8 mouse cellular contexts compared by ENCODE assay signal in genomic region chr2:180173711-180174110, GRCm38 (mm10). TPM values are rescaled to one million over a fixed set of nuclear protein-coding genes. Genes with fewer than 3 reads are reported as not detected.
DNase-seq lines count a peak whose midpoint lies in the region; ATAC-seq and TF ChIP-seq lines count a peak whose summit lies in the region.
"Not testable (repeated sequence)": the region's sequence is repeated elsewhere in the genome, so short reads cannot be mapped to it uniquely, and the experiment has no call there.

No protein-coding gene starts in this region.

- H3ac ChIP-seq in C2C12 (ENCODE audit: control insufficient read depth, insufficient read length, low read depth) = peak overlapping the region; percentile 13

- H3K4me1 ChIP-seq in embryonic facial prominence, embryonic 12.5 days = peaks cover 14% of the 10 kb centered on the region
- H3K4me1 ChIP-seq in heart, embryonic 13.5 days = peaks cover 27% of the 10 kb centered on the region
- peaks cover 23% of the 10 kb centered on the region for H3K4me1 ChIP-seq in kidney, embryonic 15.5 days
- H3K4me1 ChIP-seq in liver, embryonic 13.5 days (replicated peaks) = peaks cover 31% of the 10 kb centered on the region
- peaks cover 27% of the 10 kb centered on the region for H3K4me1 ChIP-seq in midbrain, embryonic 10.5 days
- H3K4me1 ChIP-seq in testis, adult 2 months (ENCODE audit: control insufficient read depth, insufficient read depth, low read length) = peaks cover 13% of the 10 kb centered on the region

- WGBS in embryonic facial prominence, embryonic 12.5 days = 89% methylated on average over 8 of the region's 8 CpGs
- WGBS in heart, embryonic 13.5 days = 81% methylated on average over 8 of the region's 8 CpGs
- WGBS in kidney, embryonic 15.5 days = 78% methylated on average over 8 of the region's 8 CpGs
- WGBS in liver, embryonic 13.5 days (ENCODE audit: insufficient replicate concordance) = 86% methylated on average over 8 of the region's 8 CpGs
- WGBS in midbrain, embryonic 10.5 days = 90% methylated on average over 8 of the region's 8 CpGs

- peaks cover 50% of the 10 kb centered on the region for H3K79me2 ChIP-seq in C2C12 (ENCODE audit: control insufficient read depth, insufficient read depth)

- not testable (repeated sequence) for H3K27me3 ChIP-seq in C2C12 (ENCODE audit: control insufficient read depth, insufficient read depth, insufficient read length); embryonic facial prominence, embryonic 12.5 days; heart, embryonic 13.5 days (replicated peaks); kidney, embryonic 15.5 days; liver, embryonic 13.5 days; midbrain, embryonic 10.5 days (ENCODE audit: low read depth, poor library complexity, severe bottlenecking); testis, adult 2 months (ENCODE audit: control insufficient read depth, insufficient read depth, low read length)

- peak overlapping the region; percentile 90; the same call in 1 of the 2 replicates for H3K4me2 ChIP-seq in embryonic facial prominence, embryonic 12.5 days (replicated peaks)
- H3K4me2 ChIP-seq in heart, embryonic 13.5 days = peak overlapping the region; percentile 100; the same call in 1 of the 2 replicates
- H3K4me2 ChIP-seq in kidney, embryonic 15.5 days = peak overlapping the region; percentile 93; the same call in 1 of the 2 replicates
- H3K4me2 ChIP-seq in liver, embryonic 13.5 days = peak overlapping the region; percentile 96

- not testable (repeated sequence) for H3K27ac ChIP-seq in embryonic facial prominence, embryonic 12.5 days; heart, embryonic 13.5 days (replicated peaks); kidney, embryonic 15.5 days; midbrain, embryonic 10.5 days (replicated peaks)
- H3K27ac ChIP-seq in liver, embryonic 13.5 days = 0 out of 2 replicates have a peak overlapping the region, but pooled peaks have one; percentile 91
- peak overlapping the region; percentile 59; the same call in 1 of the 2 replicates for H3K27ac ChIP-seq in testis, adult 2 months (ENCODE audit: control insufficient read depth, insufficient read depth, low read depth, low read length)

- ATAC-seq in embryonic facial prominence, embryonic 12.5 days (ENCODE audit: insufficient number of reproducible peaks, insufficient read depth, low FRiP score, low TSS enrichment); heart, embryonic 13.5 days (ENCODE audit: extremely low read depth, insufficient number of reproducible peaks, low FRiP score, low TSS enrichment); kidney, embryonic 15.5 days (replicated peaks; ENCODE audit: low FRiP score); liver, embryonic 13.5 days (ENCODE audit: low read depth): not testable (repeated sequence)

- peak overlapping the region; percentile 2; the same call in 1 of the 2 replicates for H3K9ac ChIP-seq in embryonic facial prominence, embryonic 12.5 days
- not testable (repeated sequence) for H3K9ac ChIP-seq in heart, embryonic 13.5 days
- H3K9ac ChIP-seq in kidney, embryonic 15.5 days = 0 out of 2 replicates have a peak overlapping the region, but pooled peaks have one; percentile 98
- H3K9ac ChIP-seq in liver, embryonic 13.5 days = peak overlapping the region; percentile 98; the same call in 1 of the 2 replicates

- peak; percentile 43; the same call in 1 of the 2 replicates for TF ChIP-seq POLR2A in testis, adult 2 months (IDR thresholded peaks at IDR 0.05; ENCODE audit: control insufficient read depth, low read depth, low read length)

- peaks cover 33% of the 10 kb centered on the region for H3K79me3 ChIP-seq in C2C12 (ENCODE audit: low read depth)

- not testable (repeated sequence) for TF ChIP-seq CTCF in C2C12 (IDR thresholded peaks at IDR 0.05; ENCODE audit: control insufficient read depth, insufficient read depth, insufficient read length); testis, adult 2 months (IDR thresholded peaks at IDR 0.05; ENCODE audit: control insufficient read depth, insufficient read depth, insufficient replicate concordance, low read depth, low read length)

- H3K9me3 ChIP-seq in embryonic facial prominence, embryonic 12.5 days; heart, embryonic 13.5 days; kidney, embryonic 15.5 days (replicated peaks); liver, embryonic 13.5 days (replicated peaks); midbrain, embryonic 10.5 days (replicated peaks): not testable (repeated sequence)

- DNase-seq in cerebellum, adult 11-12 months = peak; percentile 63
- DNase-seq in liver, embryonic 13.5 days; midbrain, embryonic 10.5 days (ENCODE audit: low spot score): not testable (repeated sequence)

- peaks cover 65% of the 10 kb centered on the region for H3K36me3 ChIP-seq in C2C12 (ENCODE audit: control insufficient read depth, insufficient read depth)
- H3K36me3 ChIP-seq in embryonic facial prominence, embryonic 12.5 days = peaks cover 58% of the 10 kb centered on the region
- peaks cover 60% of the 10 kb centered on the region for H3K36me3 ChIP-seq in heart, embryonic 13.5 days
- H3K36me3 ChIP-seq in kidney, embryonic 15.5 days = peaks cover 56% of the 10 kb centered on the region
- H3K36me3 ChIP-seq in liver, embryonic 13.5 days = peaks cover 59% of the 10 kb centered on the region
- peaks cover 61% of the 10 kb centered on the region for H3K36me3 ChIP-seq in midbrain, embryonic 10.5 days
- not testable (repeated sequence) for H3K36me3 ChIP-seq in testis, adult 2 months (ENCODE audit: control insufficient read depth, insufficient read depth, low read length)

- peak overlapping the region; percentile 96 for H3K4me3 ChIP-seq in C2C12 (ENCODE audit: insufficient read depth, poor library complexity, severe bottlenecking)
- not testable (repeated sequence) for H3K4me3 ChIP-seq in embryonic facial prominence, embryonic 12.5 days; kidney, embryonic 15.5 days (replicated peaks)
- H3K4me3 ChIP-seq in heart, embryonic 13.5 days = 0 out of 2 replicates have a peak overlapping the region, but pooled peaks have one; percentile 5
- peak overlapping the region; percentile 98 for H3K4me3 ChIP-seq in liver, embryonic 13.5 days (replicated peaks)
- H3K4me3 ChIP-seq in midbrain, embryonic 10.5 days = peak overlapping the region; percentile 95; the same call in 1 of the 2 replicates
- H3K4me3 ChIP-seq in testis, adult 2 months (ENCODE audit: control insufficient read depth, low read depth, low read length) = peak overlapping the region; percentile 20

RNA-seq across cellular contexts. Expression of gene Adrm1, which starts 2.4 kb away (rescaled TPM):
- 204 TPM for polyA plus RNA-seq in C2C12 (2012; fragmentation: generic; extraction: Trizol)
- polyA plus RNA-seq in embryonic facial prominence, embryonic 12.5 days (2016; fragmentation: Nextera tagmentation; extraction: Ambion mirVana) = 202 and 204 TPM in 2 replicates
- polyA plus RNA-seq in heart, embryonic 13.5 days (2015; fragmentation: Nextera tagmentation; extraction: Ambion mirVana) = 150 and 155 TPM in 2 replicates
- polyA plus RNA-seq in kidney, embryonic 15.5 days (2015; fragmentation: Nextera tagmentation; extraction: Ambion mirVana) = 193 and 207 TPM in 2 replicates
- polyA plus RNA-seq in liver, embryonic 13.5 days (2015; fragmentation: Nextera tagmentation; extraction: Ambion mirVana) = 151 and 159 TPM in 2 replicates
- 270 and 277 TPM in 2 replicates for polyA plus RNA-seq in midbrain, embryonic 10.5 days (2016; fragmentation: Nextera tagmentation; extraction: Ambion mirVana)
- 107 and 114 TPM in 2 replicates for polyA plus RNA-seq in testis, adult 2 months (2012; rRNA removed)

RNA-seq across cellular contexts. Expression of gene Lama5, which starts 51.9 kb away (rescaled TPM):
- polyA plus RNA-seq in C2C12 (2012; fragmentation: generic; extraction: Trizol) = 47.4 TPM
- 14.2 and 16.7 TPM in 2 replicates for polyA plus RNA-seq in embryonic facial prominence, embryonic 12.5 days (2016; fragmentation: Nextera tagmentation; extraction: Ambion mirVana)
- polyA plus RNA-seq in heart, embryonic 13.5 days (2015; fragmentation: Nextera tagmentation; extraction: Ambion mirVana) = 21.6 and 22.5 TPM in 2 replicates
- polyA plus RNA-seq in kidney, embryonic 15.5 days (2015; fragmentation: Nextera tagmentation; extraction: Ambion mirVana) = 40.6 and 46.7 TPM in 2 replicates
- 1.5 and 1.9 TPM in 2 replicates for polyA plus RNA-seq in liver, embryonic 13.5 days (2015; fragmentation: Nextera tagmentation; extraction: Ambion mirVana)
- 5.3 and 6.4 TPM in 2 replicates for polyA plus RNA-seq in midbrain, embryonic 10.5 days (2016; fragmentation: Nextera tagmentation; extraction: Ambion mirVana)
- 7.5 and 8.3 TPM in 2 replicates for polyA plus RNA-seq in testis, adult 2 months (2012; rRNA removed)

RNA-seq across cellular contexts. Expression of gene Osbpl2, which starts 54.6 kb away (rescaled TPM):
- 9.2 TPM for polyA plus RNA-seq in C2C12 (2012; fragmentation: generic; extraction: Trizol)
- polyA plus RNA-seq in embryonic facial prominence, embryonic 12.5 days (2016; fragmentation: Nextera tagmentation; extraction: Ambion mirVana) = 40.9 and 41.8 TPM in 2 replicates
- polyA plus RNA-seq in heart, embryonic 13.5 days (2015; fragmentation: Nextera tagmentation; extraction: Ambion mirVana) = 34.1 and 37.8 TPM in 2 replicates
- 30.3 and 32.1 TPM in 2 replicates for polyA plus RNA-seq in kidney, embryonic 15.5 days (2015; fragmentation: Nextera tagmentation; extraction: Ambion mirVana)
- 10.1 and 10.4 TPM in 2 replicates for polyA plus RNA-seq in liver, embryonic 13.5 days (2015; fragmentation: Nextera tagmentation; extraction: Ambion mirVana)
- polyA plus RNA-seq in midbrain, embryonic 10.5 days (2016; fragmentation: Nextera tagmentation; extraction: Ambion mirVana) = 30.5 and 43.3 TPM in 2 replicates
- 16.0 and 18.5 TPM in 2 replicates for polyA plus RNA-seq in testis, adult 2 months (2012; rRNA removed)
